Mouse (Mus musculus) regulatory T cell (primary cell): ENCODE data around the gene Pinlyp.

Experiments
- in situ Hi-C: fragments of 300-600 bp; cut with MboI, MseI; formaldehyde crosslinking; loops from one replicate; pipeline ENCODE4 v1.15.1; 2025; ENCODE audit warnings: high pct_unique_total_duplicates

Gene Pinlyp

DNA sequence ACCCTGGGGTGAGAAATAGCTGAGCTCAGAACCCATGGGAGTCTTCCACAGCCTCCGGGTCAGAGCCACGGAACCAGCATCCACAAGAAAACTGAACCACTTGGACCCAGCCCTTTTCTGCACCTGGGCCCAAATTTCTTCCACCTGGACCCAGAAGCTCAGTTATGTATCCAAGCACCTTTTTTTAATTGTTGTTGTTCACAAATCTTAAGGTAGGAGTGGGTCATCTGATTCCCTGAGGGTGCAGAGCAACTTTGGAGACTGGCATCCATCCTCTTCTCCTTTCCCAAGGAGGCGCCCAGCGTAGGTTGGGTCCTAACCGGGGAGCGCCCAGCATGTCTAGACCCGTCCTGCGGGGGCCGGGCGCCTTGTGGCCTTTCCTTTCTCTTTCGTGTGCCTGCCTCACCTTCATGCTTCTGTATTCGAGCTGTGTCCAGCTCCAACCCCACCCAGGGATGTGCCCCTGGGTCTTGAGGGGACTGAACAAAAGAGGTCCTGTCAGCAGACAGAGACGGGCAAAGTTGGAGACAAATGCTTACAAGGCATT, at the start of gene Pinlyp, which contains the start of gene Xrcc1:
Gene Pinlyp (minus strand): TSS at position 51 of the 547 bp plus-strand sequence.
Gene Xrcc1 (plus strand): TSS at position 222 of the 547 bp plus-strand sequence.
- in situ Hi-C loops, result no loop called here

DNA sequence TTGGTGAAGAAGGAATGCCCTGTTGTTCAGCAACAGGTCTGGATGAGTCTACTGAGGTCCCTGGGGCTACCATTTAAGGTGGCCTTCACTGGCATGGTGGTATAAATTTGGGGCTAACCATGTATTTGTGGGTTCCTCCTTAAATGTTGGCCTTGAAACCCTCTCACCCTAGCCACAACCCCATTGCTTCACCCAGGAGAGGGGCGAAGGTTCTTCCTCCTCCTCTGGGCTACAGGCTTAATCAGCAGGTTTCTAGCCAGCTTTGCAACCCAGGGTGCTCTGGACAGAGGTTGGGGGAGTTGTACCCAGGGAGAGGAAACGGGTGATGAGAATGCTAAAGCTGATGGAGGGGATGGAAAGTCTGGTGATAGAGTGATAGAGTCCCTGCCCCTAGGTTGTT, 49.5 kb upstream of the Pinlyp start:
- in situ Hi-C loops, result no loop called here

GRCm38 (mm10) chr7:24594309-24594803, 48.4 kb upstream of the Pinlyp start:
- in situ Hi-C loops, result no loop called here

DNA sequence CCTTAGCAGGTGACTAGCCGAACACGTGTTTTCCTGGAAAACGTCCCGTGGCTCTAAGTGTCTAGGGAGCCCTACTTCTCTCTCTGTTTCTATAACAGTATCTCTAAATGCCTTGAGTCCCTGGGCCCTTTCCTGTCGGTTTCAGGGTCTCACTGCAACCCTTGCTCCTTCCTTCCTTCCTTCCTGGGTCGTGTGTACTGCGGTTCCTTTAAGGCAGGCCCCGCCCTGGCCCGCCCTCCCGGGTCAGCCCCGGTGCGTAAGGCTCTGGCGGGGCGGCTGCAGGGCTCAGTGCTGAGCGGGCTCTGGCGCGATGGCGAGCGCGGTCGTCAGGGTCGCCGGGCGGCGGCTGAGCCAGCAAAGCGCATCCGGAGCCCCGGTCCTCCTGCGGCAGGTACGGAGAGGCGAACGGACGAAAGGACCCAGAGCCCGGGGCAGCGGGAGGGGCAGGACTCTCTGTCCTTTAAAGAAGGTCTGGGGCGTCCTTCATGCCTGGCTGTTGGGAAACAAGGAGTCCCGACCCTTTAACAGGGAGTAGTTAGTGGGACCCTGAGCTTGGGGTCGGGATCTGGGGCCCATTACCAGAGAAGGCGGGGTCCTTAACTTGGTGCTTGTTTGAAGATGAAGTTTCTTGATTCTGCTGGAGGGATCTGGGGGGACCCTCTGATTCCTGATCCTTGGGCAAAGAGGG, 47.8 kb upstream of the Pinlyp start:
- in situ Hi-C loops, result no loop called here

DNA sequence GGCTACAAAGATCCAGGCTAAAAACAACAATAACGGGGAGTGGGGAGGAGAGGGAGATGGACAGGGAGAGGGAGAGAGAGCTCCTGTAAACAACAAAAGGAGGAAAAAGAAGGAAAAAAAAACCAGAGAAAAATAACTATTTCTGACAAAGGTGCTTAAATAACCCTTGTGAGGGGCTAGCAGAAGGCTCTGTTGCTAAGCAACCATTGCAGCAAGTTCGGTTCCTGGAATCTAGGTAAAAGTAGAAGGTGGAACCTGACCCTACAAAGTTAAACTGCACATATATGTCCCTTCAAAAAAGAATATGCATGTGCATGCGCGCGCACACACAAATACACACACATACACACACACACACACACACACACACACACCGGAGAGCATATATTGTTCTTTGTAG, 46.9 kb upstream of the Pinlyp start:
- in situ Hi-C loops, result no loop called here

GRCm38 (mm10) chr7:24592163-24592562, 46.2 kb upstream of the Pinlyp start:
- in situ Hi-C loops, result no loop called here

- in situ Hi-C loops, result no loop called here
These were observed 45.8 kb upstream of the Pinlyp start for GRCm38 (mm10) chr7:24591735-24592134.

GRCm38 (mm10) chr7:24588336-24588735, 42.4 kb upstream of the Pinlyp start:
- in situ Hi-C loops, result no loop called here

- in situ Hi-C loops, result no loop called here
These were observed 41.6 kb upstream of the Pinlyp start, which contains the start of the genes Ethe1 and Zfp575 for GRCm38 (mm10) chr7:24587330-24588105. Ethe1 (plus strand) TSS chr7:24587543. Zfp575 (minus strand) TSS chr7:24587641.

- in situ Hi-C loops, result no loop called here
These were observed 40.9 kb upstream of the Pinlyp start for GRCm38 (mm10) chr7:24586828-24587227.

DNA sequence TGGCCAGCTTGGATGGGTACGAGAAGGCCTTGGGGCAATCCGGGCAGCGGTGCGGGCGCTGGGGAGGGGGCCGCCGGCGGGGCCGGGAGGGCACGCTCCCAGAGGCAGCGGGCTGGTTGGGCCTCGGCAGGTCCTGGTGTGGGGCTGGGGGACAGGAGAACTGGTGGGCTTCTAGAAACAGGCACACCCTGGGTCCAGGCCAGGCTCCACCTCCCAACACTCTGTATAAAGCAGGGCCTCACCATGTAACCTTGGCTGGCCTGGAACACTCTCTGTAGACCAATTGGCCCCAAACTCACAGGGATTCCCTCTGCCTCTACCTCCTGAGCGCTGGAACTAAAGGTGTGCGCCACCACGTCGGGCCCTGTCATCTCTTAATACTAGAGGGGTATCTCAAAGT, 40.1 kb upstream of the Pinlyp start:
- in situ Hi-C loops, result no loop called here

GRCm38 (mm10) chr7:24584876-24585275, 39.0 kb upstream of the Pinlyp start:
- in situ Hi-C loops, result no loop called here

DNA sequence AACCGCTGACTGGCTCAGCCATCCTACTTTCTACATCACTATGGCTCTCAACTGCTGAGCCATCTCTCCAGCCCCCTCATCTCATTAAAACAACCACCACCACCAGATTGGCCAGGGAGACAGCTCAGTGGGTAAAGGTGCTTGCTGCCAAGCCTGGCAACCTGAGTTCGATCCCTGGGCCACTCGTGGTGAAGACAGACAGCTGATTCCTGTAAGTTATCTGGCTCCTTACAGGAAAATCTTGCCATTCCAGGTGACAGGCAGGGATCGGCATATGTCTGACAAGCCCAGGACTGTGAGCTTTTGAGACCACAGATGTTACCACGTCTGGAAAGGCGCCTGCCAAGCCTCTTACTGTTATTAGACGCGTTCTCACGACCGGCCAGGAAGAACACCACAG, 31.9 kb upstream of the Pinlyp start:
- in situ Hi-C loops, result no loop called here

DNA sequence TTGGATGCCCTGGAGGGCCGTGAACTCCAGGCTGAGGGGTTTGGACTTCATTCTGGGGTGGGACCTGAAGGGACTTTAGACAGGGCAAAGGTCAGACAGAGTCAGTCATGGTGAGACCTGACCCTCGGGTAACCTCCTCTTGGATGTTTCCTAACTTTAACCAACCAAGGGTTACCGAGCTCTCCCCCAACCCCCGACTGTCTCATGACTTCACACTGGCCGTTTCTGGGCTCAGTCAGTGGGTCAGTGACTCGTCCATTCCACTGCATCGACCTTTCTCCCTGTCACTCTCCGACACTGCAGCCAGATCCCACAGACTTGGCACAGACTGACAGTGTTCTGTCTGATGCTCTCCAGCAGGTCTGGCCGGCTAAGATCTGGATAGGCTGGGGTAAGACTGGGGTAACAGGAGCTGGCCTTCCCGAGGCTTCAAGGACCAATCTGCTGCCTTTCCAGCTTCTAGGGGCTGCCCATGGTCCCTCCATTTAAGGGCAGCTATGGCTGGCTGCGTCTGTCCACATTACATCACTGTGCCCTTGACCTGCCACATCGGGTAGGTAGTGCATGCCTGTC, 28.4 kb upstream of the Pinlyp start:
- in situ Hi-C loops, result no loop called here

GRCm38 (mm10) chr7:24572455-24572854, 26.5 kb upstream of the Pinlyp start:
- in situ Hi-C loops, result no loop called here

- in situ Hi-C loops, result no loop called here
These were observed 25.2 kb upstream of the Pinlyp start for GRCm38 (mm10) chr7:24571071-24571470.

GRCm38 (mm10) chr7:24568512-24568911, 22.6 kb upstream of the Pinlyp start:
- in situ Hi-C loops, result no loop called here

DNA sequence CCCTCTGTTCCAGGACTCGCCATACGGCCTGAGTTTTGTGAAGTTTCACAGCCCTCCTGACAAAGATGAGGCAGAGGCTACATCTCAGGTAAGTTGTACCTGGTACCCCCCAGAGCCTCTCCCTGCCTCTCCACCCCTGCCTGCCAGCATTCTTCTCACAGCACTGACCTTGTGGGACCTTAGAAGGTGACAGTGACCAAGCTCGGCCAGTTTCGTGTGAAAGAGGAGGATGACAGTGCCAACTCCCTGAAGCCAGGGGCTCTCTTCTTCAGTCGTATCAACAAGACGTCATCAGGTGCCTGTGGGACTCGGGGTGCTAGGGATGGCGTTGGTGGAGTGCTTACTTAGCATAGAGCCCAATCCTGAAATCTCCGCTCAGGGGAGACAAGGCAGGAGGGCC, 20.3 kb upstream of the Pinlyp start:
- in situ Hi-C loops, result no loop called here

GRCm38 (mm10) chr7:24565627-24566026, 19.7 kb upstream of the Pinlyp start:
- in situ Hi-C loops, result no loop called here

DNA sequence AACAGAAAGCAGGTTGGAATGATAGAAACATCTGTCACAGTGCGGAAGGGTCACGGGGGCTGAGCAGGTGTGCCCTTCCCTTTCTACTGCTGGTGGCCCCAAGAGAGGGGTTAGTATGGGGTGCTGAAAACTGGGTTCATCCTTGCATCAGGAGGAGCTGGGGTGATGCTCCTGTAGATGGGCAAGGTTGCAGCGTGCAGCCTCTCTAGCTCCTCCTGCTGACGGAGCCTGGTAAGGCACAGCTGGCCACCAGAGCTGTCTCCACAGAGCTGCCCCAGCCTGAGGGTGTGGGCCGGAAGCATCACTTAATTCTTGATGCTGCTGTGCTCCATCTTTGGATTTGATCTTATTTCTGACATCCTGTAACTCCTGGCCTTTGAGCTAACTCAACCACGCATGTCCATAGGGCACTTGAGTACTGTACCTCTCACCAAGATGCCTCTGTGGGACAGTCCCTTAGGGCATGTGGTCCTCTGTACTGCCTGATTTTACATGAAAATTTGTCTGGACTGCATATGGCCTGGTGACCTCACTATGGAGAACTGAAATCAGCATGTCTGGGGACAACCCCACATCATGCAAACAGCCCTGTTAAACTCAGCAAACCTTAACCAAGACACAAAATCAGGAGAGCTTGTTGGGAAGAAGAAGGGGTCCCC, 18.8 kb upstream of the Pinlyp start:
- in situ Hi-C loops, result no loop called here

GRCm38 (mm10) chr7:24563837-24564206, 17.9 kb upstream of the Pinlyp start:
- in situ Hi-C loops, result no loop called here
